Mouse (Mus musculus): ENCODE measurements around the gene Notum. TPM values are rescaled to one million over a fixed set of nuclear protein-coding genes. Genes with fewer than 3 reads are reported as not detected.

Notum gene
- polyA plus RNA-seq, 1 experiment from 2014 or later = 0.29 TPM

- no peaks in the 10 kb centered on the region for H3K27me3 ChIP-seq (ENCODE audit: insufficient read depth, low read length)
- peaks cover 31% of the 10 kb centered on the region for H3K36me3 ChIP-seq (replicated peaks; ENCODE audit: insufficient read depth, low read length)
- DNase-seq (no peak), ATAC-seq (no peak)
- H3K4me1 ChIP-seq (ENCODE audit: insufficient read depth) = no peaks in the 10 kb centered on the region
- H3K9ac ChIP-seq (replicated peaks) = no peak overlapping the region
- H3K4me3 ChIP-seq (ENCODE audit: low read depth, low read length) = no peak overlapping the region
- no peak for TF ChIP-seq CTCF (IDR thresholded peaks at IDR 0.05; ENCODE audit: low read depth)
- no peak for TF ChIP-seq EP300 (IDR thresholded peaks at IDR 0.05; ENCODE audit: low read depth)
- WGBS (ENCODE audit: insufficient replicate concordance) = 69% methylated on average over 3 of the region's 3 CpGs
- H3K27ac ChIP-seq (ENCODE audit: low read depth) = no peak overlapping the region
- no peak overlapping the region for H3K4me2 ChIP-seq (ENCODE audit: low read depth, low read length)
- no peaks in the 10 kb centered on the region for H3K9me3 ChIP-seq (ENCODE audit: low read length)
These were observed 32.5 kb upstream of the Notum start for GRCm38 (mm10) chr11:120693461-120693860.

- Histone ChIP-seq H3K4me2 (ENCODE audit: low read depth, low read length) (no peak overlapping the region), H3K9ac (replicated peaks) (no peak overlapping the region), H3K4me3 (ENCODE audit: low read depth, low read length) (no peak overlapping the region), H3K36me3 (replicated peaks; ENCODE audit: insufficient read depth, low read length) (peaks cover 36% of the 10 kb centered on the region), H3K4me1 (ENCODE audit: insufficient read depth) (no peaks in the 10 kb centered on the region), H3K9me3 (ENCODE audit: low read length) (no peaks in the 10 kb centered on the region), H3K27ac (ENCODE audit: low read depth) (no peak overlapping the region), H3K27me3 (ENCODE audit: insufficient read depth, low read length) (no peaks in the 10 kb centered on the region)
- no peak for TF ChIP-seq EP300 (IDR thresholded peaks at IDR 0.05; ENCODE audit: low read depth)
- TF ChIP-seq CTCF (IDR thresholded peaks at IDR 0.05; ENCODE audit: low read depth) = no peak
- DNase-seq = no peak
- WGBS (ENCODE audit: insufficient replicate concordance) = 81% methylated on average over 4 of the region's 4 CpGs
- no peak for ATAC-seq
These were observed 31.6 kb upstream of the Notum start for GRCm38 (mm10) chr11:120692471-120693011.

- peaks cover 34% of the 10 kb centered on the region for H3K36me3 ChIP-seq (replicated peaks; ENCODE audit: insufficient read depth, low read length)
- DNase-seq (no peak), ATAC-seq (no peak)
- H3K4me2 ChIP-seq (ENCODE audit: low read depth, low read length) = no peak overlapping the region
- TF ChIP-seq EP300 (IDR thresholded peaks at IDR 0.05; ENCODE audit: low read depth) (no peak), CTCF (IDR thresholded peaks at IDR 0.05; ENCODE audit: low read depth) (no peak)
- peaks cover 11% of the 10 kb centered on the region; the same call in 1 of the 2 replicates for H3K4me1 ChIP-seq (ENCODE audit: insufficient read depth)
- H3K9ac ChIP-seq (replicated peaks) = no peak overlapping the region
- H3K9me3 ChIP-seq (ENCODE audit: low read length) = no peaks in the 10 kb centered on the region
- H3K27me3 ChIP-seq (ENCODE audit: insufficient read depth, low read length) = no peaks in the 10 kb centered on the region
- no peak overlapping the region for H3K27ac ChIP-seq (ENCODE audit: low read depth)
- 69% methylated on average over 3 of the region's 3 CpGs for WGBS (ENCODE audit: insufficient replicate concordance)
- H3K4me3 ChIP-seq (ENCODE audit: low read depth, low read length) = no peak overlapping the region
These were observed 28.4 kb upstream of the Notum start for GRCm38 (mm10) chr11:120689365-120689764.

- Histone ChIP-seq H3K4me3 (ENCODE audit: low read depth, low read length) (no peak overlapping the region), H3K36me3 (replicated peaks; ENCODE audit: insufficient read depth, low read length) (peaks cover 31% of the 10 kb centered on the region), H3K9ac (replicated peaks) (no peak overlapping the region), H3K27ac (ENCODE audit: low read depth) (peak overlapping the region; percentile 32; the same call in 1 of the 2 replicates), H3K4me1 (ENCODE audit: insufficient read depth) (peaks cover 11% of the 10 kb centered on the region; the same call in 1 of the 2 replicates), H3K27me3 (ENCODE audit: insufficient read depth, low read length) (no peaks in the 10 kb centered on the region), H3K4me2 (ENCODE audit: low read depth, low read length) (0 out of 2 replicates have a peak overlapping the region, but pooled peaks have one; percentile 4), H3K9me3 (ENCODE audit: low read length) (no peaks in the 10 kb centered on the region)
- ATAC-seq (peak; percentile 48; the same call in 1 of the 2 replicates), DNase-seq (no peak)
- 73% methylated on average over 20 of the region's 20 CpGs for WGBS (ENCODE audit: insufficient replicate concordance)
- TF ChIP-seq EP300 (IDR thresholded peaks at IDR 0.05; ENCODE audit: low read depth) = no peak
- no peak for TF ChIP-seq CTCF (IDR thresholded peaks at IDR 0.05; ENCODE audit: low read depth)
These were observed 25.8 kb upstream of the Notum start for GRCm38 (mm10) chr11:120686650-120687272.

- DNase-seq = no peak
These were observed 23.7 kb upstream of the Notum start for GRCm38 (mm10) chr11:120684660-120685059.

GRCm38 (mm10) chr11:120684086-120684485 lies 23.1 kb upstream of the Notum start:
- WGBS (ENCODE audit: insufficient replicate concordance) = 75% methylated on average over 2 of the region's 2 CpGs
- H3K36me3 ChIP-seq (replicated peaks; ENCODE audit: insufficient read depth, low read length) = peaks cover 40% of the 10 kb centered on the region
- no peaks in the 10 kb centered on the region for H3K27me3 ChIP-seq (ENCODE audit: insufficient read depth, low read length)
- no peak for TF ChIP-seq EP300 (IDR thresholded peaks at IDR 0.05; ENCODE audit: low read depth)
- no peak for TF ChIP-seq CTCF (IDR thresholded peaks at IDR 0.05; ENCODE audit: low read depth)
- no peak for DNase-seq
- no peak for ATAC-seq
- H3K4me2 ChIP-seq (ENCODE audit: low read depth, low read length) = no peak overlapping the region
- peaks cover 11% of the 10 kb centered on the region; the same call in 1 of the 2 replicates for H3K4me1 ChIP-seq (ENCODE audit: insufficient read depth)
- H3K27ac ChIP-seq (ENCODE audit: low read depth) = no peak overlapping the region
- no peaks in the 10 kb centered on the region for H3K9me3 ChIP-seq (ENCODE audit: low read length)
- H3K9ac ChIP-seq (replicated peaks) = no peak overlapping the region
- no peak overlapping the region for H3K4me3 ChIP-seq (ENCODE audit: low read depth, low read length)

More at GRCm38 (mm10) chr11:120684660-120685059, 23.7 kb upstream of the Notum start:
- H3K9me3 ChIP-seq (ENCODE audit: low read length) = no peaks in the 10 kb centered on the region
- no peak overlapping the region for H3K9ac ChIP-seq (replicated peaks)
- H3K27ac ChIP-seq (ENCODE audit: low read depth) = no peak overlapping the region
- WGBS (ENCODE audit: insufficient replicate concordance) = 82% methylated on average over 2 of the region's 2 CpGs
- H3K4me3 ChIP-seq (ENCODE audit: low read depth, low read length) = no peak overlapping the region
- H3K4me1 ChIP-seq (ENCODE audit: insufficient read depth) = peaks cover 11% of the 10 kb centered on the region; the same call in 1 of the 2 replicates
- no peak for TF ChIP-seq CTCF (IDR thresholded peaks at IDR 0.05; ENCODE audit: low read depth)
- no peak for TF ChIP-seq EP300 (IDR thresholded peaks at IDR 0.05; ENCODE audit: low read depth)
- H3K27me3 ChIP-seq (ENCODE audit: insufficient read depth, low read length) = no peaks in the 10 kb centered on the region
- no peak for ATAC-seq
- H3K36me3 ChIP-seq (replicated peaks; ENCODE audit: insufficient read depth, low read length) = peaks cover 44% of the 10 kb centered on the region
- no peak overlapping the region for H3K4me2 ChIP-seq (ENCODE audit: low read depth, low read length)
